Mouse (Mus musculus) lung, postnatal 10 days (tissue): Measurements from ENCODE around the gene Btc.

Experiments
- DNase-seq: peaks from one replicate; pipeline ENCODE4 v3.0.0; 2021

Gene Btc

DNA sequence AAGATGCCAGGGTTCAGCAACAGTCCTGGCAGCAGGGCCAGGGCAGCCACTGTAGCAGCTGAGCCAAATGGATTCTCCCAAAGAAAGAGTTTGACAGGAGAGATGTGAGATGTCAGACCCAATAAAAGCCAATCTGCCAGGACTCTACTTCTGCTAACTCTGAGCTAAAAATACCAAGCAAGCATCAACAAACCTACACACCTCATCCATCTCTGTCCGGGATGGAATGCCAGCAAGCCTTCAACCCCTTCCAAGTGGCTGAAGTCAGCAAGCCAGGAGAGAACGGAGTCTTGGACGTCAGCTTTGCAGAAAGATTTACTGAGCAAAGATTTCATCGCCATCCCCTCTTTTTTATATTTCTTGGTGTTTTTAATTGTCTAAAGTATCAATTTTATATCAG lies 88.8 kb downstream of the Btc start:
- peak; percentile 52 for DNase-seq

GRCm38 (mm10) chr5:91311767-91312166 lies 91.0 kb downstream of the Btc start:
- DNase-seq, result no peak

DNA sequence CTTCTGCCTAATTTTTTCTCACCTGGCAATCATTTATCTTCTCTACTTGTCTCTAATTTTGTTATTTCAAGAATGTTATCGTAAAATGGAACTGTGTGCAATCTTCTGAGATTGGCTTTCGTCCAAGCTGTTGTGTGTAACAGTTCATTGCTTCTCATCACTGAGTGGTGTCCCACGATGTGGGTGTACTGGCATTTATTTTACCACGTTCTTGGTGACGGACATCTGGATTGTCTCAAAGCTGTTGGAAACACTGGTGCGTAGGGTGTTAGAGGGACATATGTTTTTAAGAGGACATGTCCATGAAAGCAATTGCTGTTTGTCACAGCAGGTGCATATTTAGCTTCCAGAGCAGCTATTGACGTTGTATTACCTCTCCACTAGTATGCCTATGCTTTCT lies 94.2 kb downstream of the Btc start:
- DNase-seq, result no peak

DNA sequence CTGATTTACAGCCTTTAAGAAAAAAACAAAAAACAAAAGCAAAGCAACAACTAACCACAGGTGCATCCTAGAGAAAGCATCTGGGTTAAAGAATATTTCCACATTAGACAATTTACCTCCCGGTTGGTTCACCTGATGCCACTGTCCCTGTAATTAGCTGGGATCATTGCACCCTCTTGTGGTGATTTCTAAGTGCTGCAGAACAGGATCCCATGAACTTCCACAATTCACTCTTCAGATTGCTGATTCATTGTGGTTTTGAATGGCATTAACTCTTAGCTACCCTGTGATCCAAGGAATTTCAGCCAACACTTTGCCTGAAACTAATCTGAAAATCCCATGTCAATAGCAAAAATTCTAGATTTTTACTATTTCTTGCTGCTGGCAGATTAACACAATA lies 94.9 kb downstream of the Btc start:
- DNase-seq, result peak; percentile 58
